Mouse (Mus musculus): ENCODE measurements around the gene Dlg2.

GRCm38 (mm10) chr7:91109575-91109974 is 633.1 kb downstream of the Dlg2 start:
- TF ChIP-seq CTCF (IDR thresholded peaks at IDR 0.05; ENCODE audit: control insufficient read depth, insufficient read depth, insufficient read length) (no peak), MAX (IDR thresholded peaks at IDR 0.05) (no peak), MYOD1 (IDR thresholded peaks at IDR 0.05; ENCODE audit: control insufficient read depth, insufficient read length, low read depth) (no peak), CEBPB (IDR thresholded peaks at IDR 0.05; ENCODE audit: low read depth) (no peak), MYOG (IDR thresholded peaks at IDR 0.05; ENCODE audit: control insufficient read depth, extremely low read depth, insufficient read length) (no peak), USF1 (IDR thresholded peaks at IDR 0.05; ENCODE audit: low read depth) (no peak), FOSL1 (IDR thresholded peaks at IDR 0.05; ENCODE audit: insufficient read depth, low read length, poor library complexity, severe bottlenecking) (no peak)

All from C2C12 (cell line).